Mouse (Mus musculus) liver, adult 2 months (tissue): ENCODE measurements at regions not wholly inside any gene's neighbourhood (a gene's known extent, or its start where the extent isn't known, plus 50 kb on each side); places are given as distances from the start of the nearest gene placed in this dataset.

Source experiments
- DNase-seq: peaks from one replicate; pipeline ENCODE4 v3.0.0-alpha.2; 2011; ENCODE audit warnings: low read depth, low spot score; ENCODE audit errors: extremely low read depth
- H3K27ac ChIP-seq: fragments of 200-500 bp; replicated peaks from 2 replicates; pipeline ENCODE4 v1.5.1; 2012; ENCODE audit warnings: low read depth, mild to moderate bottlenecking, control low read depth, inconsistent platforms, low read length; ENCODE audit not compliant: insufficient read depth
- H3K27me3 ChIP-seq: fragments of 200-500 bp; 2 replicates; pipeline ENCODE4 v1.6.1; 2012; ENCODE audit warnings: mild to moderate bottlenecking, moderate library complexity, low read length, inconsistent platforms; ENCODE audit not compliant: control insufficient read depth, insufficient read depth
- H3K36me3 ChIP-seq: fragments of 200-500 bp; 2 replicates; pipeline ENCODE4 v1.6.1; 2012; ENCODE audit warnings: low read length, inconsistent platforms; ENCODE audit not compliant: control insufficient read depth, insufficient read depth
- H3K4me1 ChIP-seq: fragments of 200-500 bp; 2 replicates; pipeline ENCODE4 v1.6.1; 2011; ENCODE audit warnings: low read length; ENCODE audit not compliant: control insufficient read depth, insufficient read depth
- H3K4me3 ChIP-seq: fragments of 200-500 bp; 2 replicates; pipeline ENCODE4 v1.5.1; 2011; ENCODE audit warnings: low read depth, mild to moderate bottlenecking, control low read depth, low read length, moderate library complexity; ENCODE audit not compliant: insufficient read depth
- H3K79me2 ChIP-seq: fragments of 200-500 bp; 2 replicates; pipeline ENCODE4 v1.6.1; 2012; ENCODE audit warnings: inconsistent platforms, mild to moderate bottlenecking, low read length, moderate library complexity; ENCODE audit not compliant: control insufficient read depth, insufficient read depth
- H3K9ac ChIP-seq: fragments of 200-500 bp; 2 replicates; pipeline ENCODE4 v1.6.1; 2012; ENCODE audit warnings: low read depth, mild to moderate bottlenecking, control low read depth, inconsistent platforms, low read length
- CTCF ChIP-seq: fragments of 200-500 bp; IDR thresholded peaks from 2 replicates; pipeline ENCODE4 v1.5.1; 2011; ENCODE audit warnings: low read depth, low read length, control low read depth
- POLR2A ChIP-seq: fragments of 200-500 bp; IDR thresholded peaks from 2 replicates; pipeline ENCODE4 v1.6.1; 2011; ENCODE audit warnings: low read length, control low read depth; ENCODE audit not compliant: insufficient read depth; ENCODE audit errors: extremely low read depth
- WGBS: fragments of 180-500 bp; shearing (Covaris S2); methylation state at CpG from one replicate; pipeline ENCODE4 v1.1.7; 2018; 5-methylcytosine and 5-hydroxymethylcytosine counted together

DNA sequence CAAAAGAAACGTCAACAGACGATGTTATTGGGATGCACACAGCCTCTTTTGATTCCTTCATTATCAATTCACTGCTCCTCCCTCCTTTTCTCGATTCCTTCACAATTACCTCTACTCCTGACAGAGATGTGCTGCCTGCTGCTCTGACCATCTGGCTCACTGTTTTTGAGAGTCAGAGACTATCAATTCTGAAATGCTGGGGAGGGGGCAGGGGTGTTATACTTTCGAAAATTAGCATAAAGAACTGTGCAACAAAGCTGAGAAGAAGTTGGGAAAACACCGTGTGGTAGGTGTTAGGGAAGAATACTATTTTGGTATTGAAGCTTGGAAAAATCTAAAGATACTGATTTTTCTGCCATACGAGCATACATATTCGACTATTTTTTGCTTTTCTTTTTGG lies 96.4 kb downstream of the Nedd1 start:
- Histone ChIP-seq H3K79me2 (no peaks in the 10 kb centered on the region), H3K27me3 (no peaks in the 10 kb centered on the region), H3K4me3 (no peak overlapping the region), H3K9ac (no peak overlapping the region), H3K27ac (no peak overlapping the region), H3K36me3 (no peaks in the 10 kb centered on the region), H3K4me1 (no peaks in the 10 kb centered on the region)
- WGBS = 74% methylated on average over 7 of the region's 7 CpGs
- DNase-seq = no peak
- TF ChIP-seq CTCF = no peak
- no peak for TF ChIP-seq POLR2A

GRCm38 (mm10) chr10:92615684-92616379 lies 106.4 kb downstream of the Nedd1 start:
- no peaks in the 10 kb centered on the region for H3K27me3 ChIP-seq
- H3K36me3 ChIP-seq = no peaks in the 10 kb centered on the region
- H3K27ac ChIP-seq = no peak overlapping the region
- no peaks in the 10 kb centered on the region for H3K79me2 ChIP-seq
- no peaks in the 10 kb centered on the region for H3K4me1 ChIP-seq
- WGBS = 65% methylated on average over 5 of the region's 5 CpGs
- no peak for TF ChIP-seq CTCF
- TF ChIP-seq POLR2A = no peak
- H3K9ac ChIP-seq = no peak overlapping the region
- no peak overlapping the region for H3K4me3 ChIP-seq
- no peak for DNase-seq

- H3K36me3 ChIP-seq = no peaks in the 10 kb centered on the region
- no peaks in the 10 kb centered on the region for H3K79me2 ChIP-seq
- no peaks in the 10 kb centered on the region for H3K27me3 ChIP-seq
- no peak for TF ChIP-seq CTCF
- TF ChIP-seq POLR2A = no peak
- no peak overlapping the region for H3K27ac ChIP-seq
- H3K4me3 ChIP-seq = no peak overlapping the region
- 80% methylated on average over 6 of the region's 6 CpGs for WGBS
- H3K4me1 ChIP-seq = no peaks in the 10 kb centered on the region
- DNase-seq = no peak
- no peak overlapping the region for H3K9ac ChIP-seq
Measured at GRCm38 (mm10) chr10:92614341-92614740, 107.9 kb downstream of the Nedd1 start.

GRCm38 (mm10) chr10:92611060-92611459 lies 111.2 kb downstream of the Nedd1 start:
- DNase-seq = no peak
- 78% methylated on average over 3 of the region's 3 CpGs for WGBS
- TF ChIP-seq CTCF (no peak), POLR2A (no peak)

GRCm38 (mm10) chr10:92606761-92607160 lies 115.5 kb downstream of the Nedd1 start:
- Histone ChIP-seq H3K36me3 (no peaks in the 10 kb centered on the region), H3K79me2 (no peaks in the 10 kb centered on the region), H3K27me3 (no peaks in the 10 kb centered on the region), H3K27ac (no peak overlapping the region), H3K9ac (no peak overlapping the region), H3K4me1 (no peaks in the 10 kb centered on the region), H3K4me3 (no peak overlapping the region)
- TF ChIP-seq POLR2A = no peak
- no peak for TF ChIP-seq CTCF
- DNase-seq = no peak
- 74% methylated on average over 4 of the region's 4 CpGs for WGBS

More at GRCm38 (mm10) chr10:92611060-92611459, 111.2 kb downstream of the Nedd1 start:
- Histone ChIP-seq H3K36me3 (no peaks in the 10 kb centered on the region), H3K27me3 (no peaks in the 10 kb centered on the region), H3K27ac (no peak overlapping the region), H3K4me1 (no peaks in the 10 kb centered on the region), H3K4me3 (no peak overlapping the region), H3K9ac (no peak overlapping the region), H3K79me2 (no peaks in the 10 kb centered on the region)

DNA sequence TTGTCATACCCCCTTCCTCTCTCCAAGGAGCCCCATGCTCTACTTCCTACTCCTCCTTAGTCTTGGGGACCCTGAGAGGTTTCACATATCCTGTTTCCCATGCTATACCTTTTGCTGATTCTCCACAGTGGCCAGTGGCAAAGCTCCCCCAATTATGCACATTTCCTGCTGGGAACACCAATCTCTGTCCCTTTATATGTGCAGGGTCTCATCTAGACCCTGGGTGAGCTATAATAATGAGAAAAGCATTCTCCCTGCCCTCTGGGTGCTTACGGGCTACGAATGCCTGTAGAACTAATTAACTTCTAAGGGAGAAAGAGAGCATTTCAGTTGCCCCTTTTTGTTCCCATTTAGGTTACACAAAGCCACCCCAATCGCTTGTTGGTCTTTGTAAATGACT lies 116.6 kb downstream of the Nedd1 start:
- H3K4me1 ChIP-seq = no peaks in the 10 kb centered on the region
- no peak overlapping the region for H3K9ac ChIP-seq
- no peak for DNase-seq
- no peaks in the 10 kb centered on the region for H3K79me2 ChIP-seq
- H3K4me3 ChIP-seq = no peak overlapping the region
- H3K27me3 ChIP-seq = no peaks in the 10 kb centered on the region
- WGBS = 83% methylated on average over 3 of the region's 3 CpGs
- H3K36me3 ChIP-seq = no peaks in the 10 kb centered on the region
- TF ChIP-seq POLR2A (no peak), CTCF (no peak)
- no peak overlapping the region for H3K27ac ChIP-seq
